Mouse (Mus musculus): ENCODE measurements at regions not wholly inside any gene's neighbourhood (a gene's known extent, or its start where the extent isn't known, plus 50 kb on each side); places are given as distances from the start of the nearest gene placed in this dataset.

DNA sequence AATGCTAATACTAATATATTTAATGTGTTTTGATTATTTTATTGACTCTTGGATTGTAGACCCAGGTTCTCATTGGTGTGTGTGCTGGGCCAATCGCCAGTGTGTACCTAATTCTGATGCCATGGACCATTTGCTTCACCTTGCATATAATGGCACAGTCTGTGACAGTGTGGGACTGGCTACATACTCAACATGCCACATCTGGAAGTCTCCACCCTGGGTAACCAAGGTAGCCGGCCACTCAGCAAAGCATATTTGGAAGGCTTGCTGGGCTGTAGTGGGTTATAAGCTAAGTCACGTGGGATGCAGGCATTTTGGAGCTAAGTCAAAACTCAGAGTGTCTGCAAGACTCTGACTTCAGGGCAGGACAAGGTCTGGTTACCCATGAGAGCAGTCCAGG lies 115.3 kb upstream of the 1700021F07Rik start:
- in situ Hi-C loops (cut with MboI; ENCODE audit: low pct_unique_long_range_greater_than_20kb in 1 of 2, low sequenced_read_pairs in 2 of 2, unreplicated experiment in 1 of 2), result no loop called here

DNA sequence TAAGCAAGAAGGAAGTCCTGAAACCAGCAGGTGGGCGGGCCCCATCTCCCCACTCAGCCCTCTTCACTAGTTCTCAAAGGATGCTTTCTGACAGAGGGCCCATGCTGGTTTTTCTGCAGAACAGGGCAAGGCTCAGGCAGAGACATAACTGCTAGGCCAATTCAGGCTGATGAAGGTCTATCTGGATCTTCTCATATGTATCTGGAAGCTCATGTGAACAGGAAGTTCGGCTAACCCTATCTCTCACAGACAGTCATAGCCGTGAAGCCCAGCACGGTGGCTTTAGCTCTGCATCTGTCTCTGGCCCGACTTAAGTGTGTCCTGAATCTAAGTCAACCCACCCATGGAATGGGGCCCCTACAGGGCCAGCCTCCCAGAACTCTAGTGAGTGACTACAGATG lies 113.7 kb upstream of the 1700021F07Rik start:
- in situ Hi-C loops (cut with MboI; ENCODE audit: low pct_unique_long_range_greater_than_20kb in 1 of 2, low sequenced_read_pairs in 2 of 2, unreplicated experiment in 1 of 2), result no loop called here

DNA sequence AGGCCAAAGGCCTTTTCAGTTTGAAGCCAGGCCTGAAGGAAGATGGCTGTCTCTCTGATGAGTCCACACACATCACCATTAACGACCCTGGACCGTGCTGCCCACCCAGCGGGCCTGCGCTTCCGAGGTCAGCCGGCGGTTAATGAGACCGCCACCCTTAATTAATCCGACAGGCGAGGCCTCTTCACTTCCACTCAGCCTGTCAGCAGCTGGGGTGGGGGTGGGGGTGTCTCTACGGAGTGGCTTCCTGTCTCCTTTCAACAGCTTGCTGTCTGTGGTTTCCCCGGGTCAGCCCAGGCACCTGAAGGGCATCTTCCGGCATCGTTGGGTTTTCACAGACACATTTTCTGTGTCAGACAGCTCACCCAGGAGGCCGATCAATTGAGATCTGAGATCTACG lies 113.0 kb upstream of the 1700021F07Rik start:
- in situ Hi-C loops (cut with MboI; ENCODE audit: low pct_unique_long_range_greater_than_20kb in 1 of 2, low sequenced_read_pairs in 2 of 2, unreplicated experiment in 1 of 2), result no loop called here

DNA sequence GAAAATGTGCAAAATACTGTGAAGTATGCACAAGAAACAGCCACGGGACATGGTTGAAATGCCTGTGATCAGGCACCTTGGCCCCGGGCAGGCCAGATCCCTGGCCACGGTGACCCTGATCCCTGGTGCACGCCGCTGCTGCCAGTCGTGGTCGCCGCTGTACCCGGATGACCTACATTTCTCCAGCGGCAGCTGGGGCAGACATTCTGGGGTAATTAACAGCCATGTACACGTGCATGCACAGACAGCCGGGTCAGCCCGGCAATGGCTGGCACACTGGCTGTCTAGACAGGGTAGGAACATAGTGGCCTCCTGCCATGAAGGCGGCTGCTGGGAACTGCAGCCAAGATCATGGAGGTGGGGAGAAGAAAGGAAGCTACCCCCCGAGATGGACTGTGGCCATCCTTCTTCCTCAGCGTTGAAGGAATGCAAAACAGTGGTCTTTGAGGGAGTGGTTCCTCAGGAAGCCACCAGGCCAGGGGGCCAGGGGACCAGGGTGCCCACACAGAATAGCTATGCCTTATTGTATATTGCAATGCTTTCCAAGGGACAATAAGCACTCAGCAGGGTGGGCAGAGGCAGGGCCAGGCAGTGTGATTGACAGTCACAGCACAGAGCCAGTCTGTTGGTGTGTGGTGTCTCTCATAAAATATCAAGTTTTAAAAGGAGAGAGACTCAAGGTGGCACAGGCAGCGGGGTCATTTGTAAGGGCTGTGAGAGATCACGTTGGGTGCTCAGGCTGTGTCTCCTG lies 108.3 kb upstream of the 1700021F07Rik start:
- in situ Hi-C loops (cut with MboI; ENCODE audit: low pct_unique_long_range_greater_than_20kb in 1 of 2, low sequenced_read_pairs in 2 of 2, unreplicated experiment in 1 of 2), result loop anchor here (10.0 kb wide), 2 partner anchors 199 to 219 kb away; partner anchors contain the start of gene Zbp1 (in 1 of the 2)

DNA sequence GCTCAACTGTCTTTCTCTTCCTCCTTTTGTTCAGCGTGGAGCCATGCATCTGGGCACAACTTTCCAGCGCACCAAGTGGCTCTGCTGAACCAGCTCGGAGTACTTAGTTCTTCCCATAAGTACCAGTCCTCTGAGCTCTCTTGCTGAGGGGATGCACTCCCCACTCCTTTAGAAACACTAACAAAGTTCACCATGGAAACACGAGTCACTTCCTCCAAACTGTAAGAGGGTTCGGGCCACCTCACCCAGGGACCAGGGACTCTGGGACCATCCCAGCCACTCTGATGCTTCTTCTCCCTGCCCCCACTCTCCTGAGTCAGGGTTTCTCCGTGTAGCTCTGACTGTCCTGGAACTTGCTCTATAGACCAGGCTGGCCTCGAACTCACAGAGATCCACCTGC lies 107.0 kb upstream of the 1700021F07Rik start:
- in situ Hi-C loops (cut with MboI; ENCODE audit: low pct_unique_long_range_greater_than_20kb in 1 of 2, low sequenced_read_pairs in 2 of 2, unreplicated experiment in 1 of 2), result loop anchor here (10.0 kb wide), 2 partner anchors 201 to 221 kb away; partner anchors contain the start of gene Zbp1 (in 1 of the 2)

DNA sequence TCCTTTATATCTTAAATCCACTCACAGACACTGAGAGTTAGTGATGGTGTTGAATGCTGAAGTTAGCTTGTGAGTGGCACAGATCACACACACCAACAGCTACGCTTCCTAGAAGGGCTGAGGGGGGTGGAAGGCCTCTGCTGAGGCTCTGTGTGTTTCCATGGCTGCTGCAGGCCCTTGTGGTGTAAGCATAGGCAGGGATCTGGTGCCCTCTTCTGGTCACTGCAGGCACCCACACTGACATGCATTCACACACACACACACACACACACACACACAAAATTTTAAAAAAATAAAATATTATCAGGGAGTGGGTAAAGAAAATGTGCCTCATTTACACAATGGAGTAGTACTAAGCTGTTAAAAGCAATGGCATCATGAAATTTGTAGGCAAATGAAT lies 105.5 kb upstream of the 1700021F07Rik start:
- in situ Hi-C loops (cut with MboI; ENCODE audit: low pct_unique_long_range_greater_than_20kb in 1 of 2, low sequenced_read_pairs in 2 of 2, unreplicated experiment in 1 of 2), result loop anchor here (10.0 kb wide), 2 partner anchors 202 to 222 kb away; partner anchors contain the start of gene Zbp1 (in 1 of the 2)

DNA sequence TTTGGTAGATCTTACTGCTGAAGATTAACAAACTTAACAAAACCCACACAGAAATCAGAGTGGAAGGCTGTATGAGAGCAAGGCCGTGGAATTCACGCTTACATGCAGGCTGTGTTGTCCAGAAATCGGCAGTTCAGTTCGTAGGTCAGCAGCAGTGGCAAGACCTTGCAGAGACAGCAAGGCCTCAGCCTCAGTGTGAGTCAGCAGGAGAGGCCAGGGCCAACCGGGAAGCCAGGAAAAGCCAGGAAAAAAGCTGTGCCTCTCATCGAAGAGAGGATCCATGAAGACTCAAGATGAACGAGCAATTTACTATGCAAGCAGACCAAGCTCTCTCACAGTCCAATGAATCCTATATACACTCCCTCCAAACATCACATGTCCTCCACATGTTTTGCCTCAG lies 103.4 kb upstream of the 1700021F07Rik start:
- in situ Hi-C loops (cut with MboI; ENCODE audit: low pct_unique_long_range_greater_than_20kb in 1 of 2, low sequenced_read_pairs in 2 of 2, unreplicated experiment in 1 of 2), result loop anchor here (10.0 kb wide), 2 partner anchors 204 to 224 kb away; partner anchors contain the start of gene Zbp1 (in 1 of the 2)

DNA sequence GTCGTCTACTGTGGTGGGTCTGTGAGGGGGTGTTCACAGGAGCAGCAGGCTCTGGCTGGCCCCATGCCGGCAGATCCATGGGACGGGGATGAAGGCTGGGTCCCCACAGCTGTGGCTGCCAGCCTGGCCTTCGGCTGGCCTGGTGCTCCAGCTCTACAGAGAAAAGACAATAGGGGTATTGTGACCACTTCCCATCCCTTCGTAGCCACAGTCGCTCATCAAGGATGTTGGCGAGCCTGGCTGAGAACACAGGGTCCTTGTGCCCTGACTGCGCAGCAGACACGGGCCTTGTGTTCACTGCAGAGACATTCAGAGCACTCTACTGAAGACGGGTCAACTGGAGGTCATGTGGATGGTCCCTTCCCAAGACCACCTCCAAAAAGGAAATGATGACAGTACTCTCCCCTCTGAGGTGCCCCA lies 102.4 kb upstream of the 1700021F07Rik start:
- in situ Hi-C loops (cut with MboI; ENCODE audit: low pct_unique_long_range_greater_than_20kb in 1 of 2, low sequenced_read_pairs in 2 of 2, unreplicated experiment in 1 of 2), result loop anchor here (10.0 kb wide), 2 partner anchors 205 to 225 kb away; partner anchors contain the start of gene Zbp1 (in 2 of the 2)

DNA sequence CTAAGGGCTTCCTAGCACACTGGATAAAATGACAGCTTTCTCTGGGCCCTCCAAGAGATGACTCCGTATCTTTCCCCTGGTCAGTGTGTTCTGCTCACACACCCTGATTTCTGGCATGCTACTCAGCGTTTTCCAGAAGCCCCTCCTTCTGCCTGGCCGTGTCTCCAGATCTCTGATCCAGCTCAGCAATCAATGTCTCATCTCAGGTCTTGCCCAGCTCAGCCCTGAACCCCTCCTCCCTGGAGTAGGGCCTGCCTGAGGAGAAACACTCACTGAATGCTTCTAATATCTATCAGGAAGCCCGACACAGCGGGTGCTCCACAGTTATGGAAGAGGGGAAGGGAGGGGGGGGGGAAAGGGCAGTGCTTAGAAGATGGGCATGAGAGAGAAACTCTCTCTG lies 101.9 kb upstream of the 1700021F07Rik start:
- in situ Hi-C loops (cut with MboI; ENCODE audit: low pct_unique_long_range_greater_than_20kb in 1 of 2, low sequenced_read_pairs in 2 of 2, unreplicated experiment in 1 of 2), result loop anchor here (10.0 kb wide), 2 partner anchors 206 to 226 kb away; partner anchors contain the start of gene Zbp1 (in 1 of the 2)

DNA sequence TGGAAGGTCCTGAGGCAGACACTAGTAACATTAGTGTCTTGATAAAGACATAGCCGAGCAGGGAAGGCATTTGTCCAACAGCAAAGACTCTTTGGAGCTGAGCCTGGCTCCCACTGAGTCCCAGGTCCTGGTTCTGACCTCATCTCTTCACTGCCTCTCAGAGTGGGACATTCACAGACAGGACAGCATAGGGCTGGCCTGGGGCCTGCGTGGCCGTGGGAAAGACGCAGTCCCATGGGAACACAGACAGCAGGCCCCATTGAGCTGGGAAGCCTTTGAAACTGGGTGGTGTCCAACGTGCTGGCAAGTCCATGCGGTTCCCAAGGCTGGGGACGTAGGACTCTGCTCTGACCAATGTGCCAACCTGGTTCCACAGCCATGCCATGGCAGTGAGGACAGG lies 97.5 kb upstream of the 1700021F07Rik start:
- in situ Hi-C loops (cut with MboI; ENCODE audit: low pct_unique_long_range_greater_than_20kb in 1 of 2, low sequenced_read_pairs in 2 of 2, unreplicated experiment in 1 of 2), result loop anchor here (10.0 kb wide), 2 partner anchors 210 to 230 kb away; partner anchors contain the start of gene Zbp1 (in 1 of the 2)

DNA sequence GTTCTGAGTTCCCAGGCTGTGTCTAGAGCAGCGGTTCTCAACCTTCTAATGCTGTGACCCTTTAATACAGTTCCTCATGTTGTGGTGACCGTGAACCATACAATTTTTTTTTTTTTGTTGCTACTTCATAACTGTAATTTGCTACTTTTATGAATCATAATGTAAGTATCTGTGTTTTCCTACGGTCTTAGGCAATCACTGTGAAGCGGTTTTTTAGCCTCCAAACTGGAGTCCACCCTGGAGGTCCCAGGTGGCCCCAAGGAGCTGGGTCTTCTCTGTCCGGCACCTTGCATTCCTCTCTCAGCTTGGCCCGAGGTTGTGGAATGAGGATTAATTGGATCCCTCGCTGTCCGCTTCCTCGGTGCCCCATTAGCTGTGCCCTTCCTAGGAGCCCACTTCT lies 96.6 kb upstream of the 1700021F07Rik start:
- in situ Hi-C loops (cut with MboI; ENCODE audit: low pct_unique_long_range_greater_than_20kb in 1 of 2, low sequenced_read_pairs in 2 of 2, unreplicated experiment in 1 of 2), result loop anchor here (10.0 kb wide), 2 partner anchors 211 to 231 kb away; partner anchors contain the start of gene Zbp1 (in 1 of the 2)

DNA sequence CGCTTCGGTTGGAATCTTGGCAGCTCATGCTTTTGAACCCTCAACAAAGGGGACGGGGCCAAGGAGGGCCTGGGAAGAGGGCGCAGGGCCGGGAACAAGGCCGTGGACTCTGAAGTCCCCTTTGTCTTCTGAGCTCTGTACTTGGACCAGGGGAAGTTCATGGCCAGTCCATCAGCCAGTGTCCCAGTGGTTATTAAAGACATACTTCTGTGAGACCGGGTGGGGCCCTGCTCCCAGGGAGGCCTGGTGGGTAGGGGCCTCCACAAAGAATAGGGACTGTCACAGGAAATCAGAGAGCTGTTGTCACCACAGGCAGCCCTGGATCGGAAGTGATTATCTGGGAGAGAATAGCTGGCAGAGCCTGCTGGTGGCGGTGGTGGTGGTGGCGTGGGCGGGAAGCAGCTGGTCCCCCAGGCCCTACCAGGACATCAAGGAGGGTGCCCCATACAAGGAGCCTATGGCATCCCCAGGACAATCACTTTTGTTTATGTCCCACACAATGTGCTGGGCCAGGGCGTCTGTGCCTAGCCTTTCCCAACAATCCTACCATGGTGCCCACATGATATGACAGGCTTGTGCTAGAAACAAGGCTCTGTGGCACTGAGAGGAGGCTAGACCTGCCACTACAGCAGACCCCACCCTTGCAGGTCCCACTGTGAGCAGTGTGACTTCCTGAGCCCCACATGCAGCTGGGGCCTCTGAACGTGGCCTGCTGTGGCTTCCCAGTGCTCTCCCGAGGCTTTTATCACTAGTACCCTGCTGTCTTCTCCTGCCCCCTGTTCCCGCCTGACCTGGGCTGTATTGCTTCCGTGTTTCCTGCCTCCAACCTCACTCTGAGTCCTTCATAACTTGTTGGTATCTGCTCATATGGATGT lies 96.0 kb upstream of the 1700021F07Rik start:
- in situ Hi-C loops (cut with MboI; ENCODE audit: low pct_unique_long_range_greater_than_20kb in 1 of 2, low sequenced_read_pairs in 2 of 2, unreplicated experiment in 1 of 2), result loop anchor here (10.0 kb wide), 2 partner anchors 212 to 232 kb away; partner anchors contain the start of gene Zbp1 (in 1 of the 2)

DNA sequence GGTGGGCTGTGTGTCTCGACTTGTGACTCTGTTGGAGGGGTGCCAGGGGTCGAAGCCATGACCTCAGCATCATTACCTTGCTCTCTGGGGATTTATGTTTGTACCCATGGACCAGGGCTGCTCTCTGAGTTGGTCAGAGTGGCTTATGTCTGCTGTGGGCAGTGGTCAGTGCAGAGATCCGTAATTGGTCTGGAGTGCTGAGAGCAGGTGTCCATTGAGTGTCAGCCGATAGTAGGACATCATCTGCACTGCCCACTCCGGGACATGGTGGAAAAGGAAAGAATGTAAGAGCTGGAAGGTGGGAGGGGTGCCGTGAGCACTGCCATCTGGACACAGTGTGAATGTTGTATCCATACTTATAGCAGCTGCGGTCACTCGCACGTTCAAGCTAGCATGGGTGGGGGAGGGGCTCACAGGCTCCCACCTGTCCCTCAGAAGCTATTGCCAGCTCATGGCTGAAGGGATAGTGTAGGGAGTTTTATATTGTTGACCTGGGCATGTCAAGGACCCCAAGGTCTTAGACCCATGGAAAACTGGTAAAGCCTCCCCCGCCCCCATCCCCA lies 94.4 kb upstream of the 1700021F07Rik start:
- in situ Hi-C loops (cut with MboI; ENCODE audit: low pct_unique_long_range_greater_than_20kb in 1 of 2, low sequenced_read_pairs in 2 of 2, unreplicated experiment in 1 of 2), result loop anchor here (10.0 kb wide), 2 partner anchors 213 to 233 kb away; partner anchors contain the start of gene Zbp1 (in 1 of the 2)

DNA sequence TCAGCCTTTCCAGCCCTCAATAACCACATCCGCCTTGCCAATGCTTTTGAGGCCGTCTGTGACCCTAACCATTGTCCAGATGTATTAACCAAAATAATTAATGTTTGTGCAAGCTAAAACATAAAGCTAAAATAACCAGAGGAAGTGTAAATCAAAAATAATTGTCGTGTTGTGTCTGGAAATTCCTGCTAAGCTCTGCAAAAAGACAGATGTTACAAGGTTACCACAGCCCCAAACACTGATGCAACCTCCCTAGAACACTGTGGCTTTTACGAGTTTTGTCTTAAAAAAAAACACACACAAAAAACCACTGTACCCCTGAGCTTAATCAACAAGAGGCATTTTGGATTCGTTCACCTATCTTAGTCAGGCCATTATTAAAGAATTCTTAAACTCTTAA lies 90.5 kb upstream of the 1700021F07Rik start:
- in situ Hi-C loops (cut with MboI; ENCODE audit: low pct_unique_long_range_greater_than_20kb in 1 of 2, low sequenced_read_pairs in 2 of 2, unreplicated experiment in 1 of 2), result no loop called here

DNA sequence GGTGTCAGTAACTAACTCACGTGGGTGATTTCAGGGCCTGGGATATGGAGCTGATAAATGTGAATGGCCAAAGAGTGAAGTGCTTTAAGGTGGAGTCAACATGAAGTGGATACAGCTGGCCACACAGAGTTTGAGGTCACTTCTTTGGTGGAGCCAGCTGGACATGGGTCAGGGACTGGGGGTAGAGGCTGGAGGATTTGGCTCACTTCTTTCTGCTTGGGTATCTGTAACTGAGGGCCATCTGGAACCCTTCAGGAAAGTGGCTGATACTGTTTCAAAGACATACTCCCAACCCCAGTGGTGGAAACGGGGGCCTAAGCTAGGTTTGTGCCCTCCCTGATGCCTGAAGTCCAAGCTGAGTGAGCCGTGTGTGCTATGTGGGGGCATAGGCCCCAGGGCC lies 90.1 kb upstream of the 1700021F07Rik start:
- in situ Hi-C loops (cut with MboI; ENCODE audit: low pct_unique_long_range_greater_than_20kb in 1 of 2, low sequenced_read_pairs in 2 of 2, unreplicated experiment in 1 of 2), result no loop called here

DNA sequence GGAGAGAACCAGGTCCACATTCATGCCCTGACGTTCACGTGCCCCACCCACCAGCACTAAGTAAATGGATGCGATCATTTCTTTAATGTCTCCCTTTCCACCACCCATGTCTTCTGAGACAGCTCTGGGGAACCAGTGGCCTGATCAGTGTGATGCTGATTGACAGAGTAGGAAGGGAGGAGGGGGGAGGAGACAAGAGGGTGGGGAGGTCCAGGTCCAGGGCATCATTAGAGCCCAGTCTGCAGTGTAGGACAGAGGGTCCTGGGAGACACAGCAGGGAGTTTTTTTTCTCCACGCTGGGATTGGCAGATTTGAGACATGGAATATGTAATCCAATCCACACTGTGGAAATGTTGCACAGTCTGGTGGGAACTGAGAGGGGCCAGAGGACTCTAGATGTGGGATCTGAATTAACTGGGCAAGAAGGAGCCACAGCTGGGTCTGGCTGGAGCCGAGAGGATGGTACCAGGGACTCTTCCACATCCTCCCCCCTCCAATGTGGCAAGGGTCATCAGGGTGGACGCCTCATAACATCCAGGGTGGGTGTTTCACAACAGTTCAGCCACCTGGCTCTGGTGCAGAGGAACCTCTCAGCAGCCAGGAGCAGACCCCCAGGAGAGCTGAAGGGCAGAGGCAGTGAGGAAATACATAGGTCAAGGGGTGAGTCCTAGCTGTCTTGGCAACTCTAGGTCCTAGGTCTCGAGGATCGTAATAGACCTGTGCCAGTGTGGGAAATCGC lies 89.3 kb upstream of the 1700021F07Rik start:
- in situ Hi-C loops (cut with MboI; ENCODE audit: low pct_unique_long_range_greater_than_20kb in 1 of 2, low sequenced_read_pairs in 2 of 2, unreplicated experiment in 1 of 2), result no loop called here

DNA sequence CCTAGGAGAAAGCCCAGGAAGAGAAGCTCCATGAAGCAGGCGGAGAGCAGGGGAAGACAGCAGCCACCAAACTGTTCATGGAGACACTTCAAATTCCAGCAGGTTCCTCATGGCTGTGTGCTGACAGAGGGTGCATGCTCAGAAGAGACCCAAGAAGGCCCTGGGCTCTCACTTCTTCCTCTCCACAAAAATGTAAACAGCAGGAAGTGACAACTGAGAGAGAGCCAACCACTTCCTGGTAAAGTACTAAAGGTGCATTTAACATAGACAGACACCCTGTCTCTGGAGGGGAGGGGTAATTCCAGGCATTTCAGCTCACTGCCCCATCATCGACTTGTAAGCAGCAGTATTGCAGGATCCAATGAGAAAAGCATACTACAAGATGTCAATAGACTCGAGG lies 85.8 kb upstream of the 1700021F07Rik start:
- in situ Hi-C loops (cut with MboI; ENCODE audit: low pct_unique_long_range_greater_than_20kb in 1 of 2, low sequenced_read_pairs in 2 of 2, unreplicated experiment in 1 of 2), result no loop called here

DNA sequence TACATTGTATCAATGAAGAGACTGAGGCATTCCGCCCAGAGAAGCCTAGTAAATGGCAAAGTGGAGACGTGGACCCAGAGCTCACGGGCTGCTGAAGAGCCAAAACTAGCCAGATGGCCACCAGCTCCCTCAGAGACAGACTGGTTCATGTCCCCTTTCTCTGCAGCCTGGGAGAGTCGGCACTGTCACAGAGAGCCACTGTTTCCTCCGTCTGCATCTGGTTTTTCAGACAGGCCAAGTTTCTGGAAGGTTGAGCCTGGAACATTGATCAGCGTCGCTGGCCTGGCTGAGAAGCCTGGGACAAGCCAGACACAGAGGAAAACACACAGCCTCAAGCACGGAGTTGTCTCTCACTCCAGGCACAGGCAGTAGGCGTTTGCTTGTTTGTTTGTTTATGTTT lies 83.4 kb upstream of the 1700021F07Rik start:
- in situ Hi-C loops (cut with MboI; ENCODE audit: low pct_unique_long_range_greater_than_20kb in 1 of 2, low sequenced_read_pairs in 2 of 2, unreplicated experiment in 1 of 2), result no loop called here

Measured in mouse embryonic stem cell (cell line).